Mouse (Mus musculus): Measurements from ENCODE around the gene Mybpc3. TPM values are rescaled to one million over a fixed set of nuclear protein-coding genes. Genes with fewer than 3 reads are reported as not detected.

Gene Mybpc3
- total RNA-seq, 4 experiments from 2014 or later: 0.33 to 0.91 (median 0.69) TPM

DNA sequence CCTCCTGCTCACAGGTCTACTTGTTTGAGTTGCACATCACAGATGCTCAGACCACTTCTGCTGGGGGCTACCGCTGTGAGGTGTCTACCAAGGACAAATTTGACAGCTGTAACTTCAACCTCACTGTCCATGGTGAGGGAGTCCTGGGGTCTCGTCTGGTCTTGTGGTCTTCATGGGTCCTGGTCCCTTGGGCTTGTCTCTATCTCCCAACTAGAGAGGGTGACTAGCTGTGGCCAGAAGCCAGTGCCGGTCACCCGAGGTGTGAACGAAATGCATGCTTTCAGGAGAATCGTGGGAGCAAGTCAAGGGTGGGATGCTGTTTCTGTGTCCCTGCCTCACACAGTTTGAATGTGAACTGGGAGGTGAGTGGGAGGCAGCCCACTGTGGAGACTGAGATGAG is 3.1 kb downstream of the Mybpc3 start:
- DNase-seq (ENCODE audit: low spot score in 2 of 2): no peak

- no peak for DNase-seq (ENCODE audit: low spot score in 2 of 2)
Observed at GRCm38 (mm10) chr2:91121497-91121896, 3.6 kb downstream of the Mybpc3 start.

- DNase-seq (ENCODE audit: low spot score in 2 of 2): no peak
Observed at GRCm38 (mm10) chr2:91123521-91123920, 5.6 kb downstream of the Mybpc3 start.

- DNase-seq (ENCODE audit: low spot score in 2 of 2): no peak
Observed at GRCm38 (mm10) chr2:91125101-91125500, 7.2 kb downstream of the Mybpc3 start.

DNA sequence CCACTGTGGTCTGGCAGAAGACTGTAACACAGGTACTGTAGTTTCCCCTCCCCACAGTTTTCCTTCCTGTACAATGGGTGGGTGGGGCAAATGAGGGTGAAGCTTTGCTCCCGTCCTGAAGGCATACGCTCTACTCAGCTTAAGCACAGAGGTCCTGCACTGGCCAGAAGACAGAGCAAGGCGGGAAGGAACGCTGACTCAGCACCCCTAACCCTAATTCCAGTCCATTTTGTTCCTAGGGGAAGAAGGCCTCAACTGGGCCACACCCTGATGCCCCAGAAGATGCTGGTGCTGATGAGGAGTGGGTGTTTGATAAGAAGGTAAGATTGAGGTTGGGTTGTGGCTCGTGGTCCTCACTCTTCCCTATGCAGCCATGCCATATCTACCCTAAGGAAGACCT is 10.8 kb downstream of the Mybpc3 start:
- DNase-seq (ENCODE audit: low spot score in 2 of 2): no peak

DNA sequence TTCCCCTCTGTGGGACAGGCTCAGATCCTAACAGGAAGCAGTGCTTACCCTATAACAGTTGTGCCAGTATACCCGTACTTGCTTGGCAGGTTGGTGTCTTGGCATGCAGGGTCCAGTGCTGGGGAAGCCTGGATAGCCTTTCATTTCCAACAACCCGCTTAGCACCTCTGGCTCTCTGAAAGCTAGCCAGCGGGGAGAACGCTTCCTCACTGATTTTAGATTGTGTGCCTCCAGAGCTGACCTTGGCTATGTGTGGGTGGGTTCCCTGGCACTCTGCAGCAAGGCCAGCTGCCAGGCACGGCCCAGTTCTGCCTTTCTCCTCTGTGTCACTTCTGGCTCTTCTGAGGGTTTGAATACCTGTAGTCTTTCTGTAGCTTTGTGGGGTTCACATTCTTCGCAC is 12.2 kb downstream of the Mybpc3 start:
- no peak for DNase-seq (ENCODE audit: low spot score in 2 of 2)

DNA sequence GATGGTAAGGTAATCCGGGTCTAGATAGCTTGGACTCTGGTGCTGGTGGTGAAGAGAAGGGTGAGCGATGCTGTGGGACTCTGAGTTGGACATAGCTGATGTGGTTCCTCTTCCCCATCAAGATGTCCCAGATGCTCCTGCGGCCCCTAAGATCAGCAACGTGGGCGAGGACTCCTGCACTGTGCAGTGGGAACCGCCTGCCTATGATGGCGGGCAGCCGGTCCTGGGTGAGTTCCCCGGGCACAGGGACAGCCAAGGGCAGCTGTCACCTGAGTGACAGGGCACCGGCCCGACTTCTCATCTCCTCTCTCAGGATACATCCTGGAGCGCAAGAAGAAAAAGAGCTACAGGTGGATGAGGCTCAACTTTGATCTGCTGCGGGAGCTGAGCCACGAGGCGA is 13.3 kb downstream of the Mybpc3 start:
- DNase-seq (ENCODE audit: low spot score in 2 of 2): no peak

DNA sequence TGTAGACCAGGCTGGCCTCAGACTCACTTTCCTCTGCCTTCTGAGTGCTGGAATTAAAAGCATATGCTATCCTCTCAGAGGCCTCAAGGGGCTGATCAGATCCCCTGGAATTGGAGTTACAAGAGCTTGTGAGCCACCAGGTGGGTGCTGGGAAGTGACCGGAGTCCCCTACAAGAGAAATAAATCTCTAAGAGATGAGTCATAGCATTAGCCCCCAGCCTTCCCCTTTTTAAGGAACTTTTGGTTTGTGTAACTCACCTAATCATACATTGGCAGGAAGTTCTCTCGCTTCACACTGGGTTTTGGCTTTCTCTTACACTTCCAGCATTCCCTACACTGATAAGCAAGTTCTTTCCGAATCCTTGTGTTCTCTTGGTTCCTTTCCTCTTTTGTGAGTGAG is 14.1 kb downstream of the Mybpc3 start:
- no peak for DNase-seq (ENCODE audit: low spot score in 2 of 2)

DNA sequence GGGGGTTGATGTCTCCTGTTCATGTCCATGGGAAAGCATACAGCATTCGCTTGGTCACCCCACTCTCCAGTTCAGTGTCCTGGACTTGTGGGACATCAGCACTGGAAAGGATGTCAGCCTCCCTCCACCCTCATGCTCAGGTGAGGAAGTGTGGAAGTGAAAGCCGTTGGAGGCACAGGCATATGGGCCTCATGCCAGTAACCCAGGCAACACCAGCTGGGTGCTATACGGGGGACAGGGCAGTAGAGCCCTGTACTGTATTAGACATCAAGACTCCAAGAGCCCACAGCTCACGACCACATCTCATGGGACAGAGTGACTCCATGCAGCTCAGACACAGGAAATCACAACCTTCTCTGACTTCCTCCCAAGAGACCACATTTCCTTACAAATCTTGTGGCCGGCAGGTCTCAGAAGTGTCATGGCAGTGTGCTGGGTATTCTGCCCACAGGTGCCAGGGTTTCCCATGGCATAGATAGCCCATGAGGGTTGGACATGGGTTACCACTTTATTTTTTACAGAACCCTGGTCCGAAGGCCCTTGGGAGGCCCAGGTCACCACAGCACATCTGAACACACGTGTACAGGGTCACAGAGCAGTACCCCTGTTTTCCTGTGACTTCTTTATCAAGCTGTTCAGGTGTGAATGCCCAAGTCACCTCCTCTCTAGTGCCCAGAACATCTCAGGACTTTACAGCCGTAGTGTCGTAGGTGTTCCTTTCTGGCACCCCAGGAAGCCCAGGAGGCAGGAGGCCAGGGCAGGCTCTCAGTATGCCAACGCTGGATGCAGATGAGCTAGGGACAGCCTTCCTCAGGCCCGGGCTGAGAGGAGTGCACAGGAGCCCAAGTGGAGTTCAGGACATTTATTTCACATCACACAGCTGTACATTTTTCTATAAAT is 18.8 kb downstream of the Mybpc3 start:
- DNase-seq (ENCODE audit: low spot score in 2 of 2): no peak

DNA sequence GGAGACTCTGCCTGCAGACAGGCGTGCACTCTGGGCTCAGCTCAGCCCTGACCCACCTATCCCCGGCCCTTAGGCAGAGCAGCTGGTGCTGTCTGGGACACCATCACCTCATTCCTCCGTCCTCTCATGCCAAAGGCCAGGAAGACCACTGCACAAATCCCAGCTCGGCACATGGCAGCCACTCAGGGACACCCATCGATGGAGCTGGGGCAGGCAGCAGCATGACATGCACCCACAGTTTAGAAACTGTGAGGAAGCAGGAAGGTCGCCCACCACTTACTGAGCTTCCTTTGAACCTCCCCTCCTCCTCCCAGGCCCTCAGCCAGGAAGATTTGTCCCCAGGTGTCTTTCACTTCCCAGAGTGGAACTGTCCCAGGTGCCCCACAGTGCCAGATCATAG is 19.5 kb downstream of the Mybpc3 start:
- DNase-seq (ENCODE audit: low spot score in 2 of 2): no peak

DNA sequence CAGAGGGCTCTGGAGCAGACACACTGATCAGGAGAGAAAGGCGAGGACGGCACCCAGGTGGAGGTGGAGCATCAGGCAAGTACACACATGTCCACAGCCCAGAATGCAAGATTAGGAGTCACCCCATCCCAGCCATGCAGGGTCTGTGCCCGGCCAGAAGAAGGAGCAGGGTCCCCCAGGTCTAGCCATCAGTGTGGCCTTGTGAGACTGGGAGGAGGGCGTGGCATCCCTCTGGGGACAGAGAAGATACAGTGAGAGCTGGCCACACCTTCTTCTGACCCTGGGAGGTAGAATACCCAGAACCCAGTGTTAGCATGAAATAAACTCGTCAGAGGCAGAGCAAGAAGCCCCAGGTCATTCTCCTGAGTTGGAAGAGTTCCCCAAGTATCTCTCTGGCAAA is 21.4 kb downstream of the Mybpc3 start:
- DNase-seq (ENCODE audit: low spot score in 2 of 2): no peak

- DNase-seq (ENCODE audit: low spot score in 2 of 2): no peak
Observed at GRCm38 (mm10) chr2:91139764-91140163, 21.8 kb downstream of the Mybpc3 start.

DNA sequence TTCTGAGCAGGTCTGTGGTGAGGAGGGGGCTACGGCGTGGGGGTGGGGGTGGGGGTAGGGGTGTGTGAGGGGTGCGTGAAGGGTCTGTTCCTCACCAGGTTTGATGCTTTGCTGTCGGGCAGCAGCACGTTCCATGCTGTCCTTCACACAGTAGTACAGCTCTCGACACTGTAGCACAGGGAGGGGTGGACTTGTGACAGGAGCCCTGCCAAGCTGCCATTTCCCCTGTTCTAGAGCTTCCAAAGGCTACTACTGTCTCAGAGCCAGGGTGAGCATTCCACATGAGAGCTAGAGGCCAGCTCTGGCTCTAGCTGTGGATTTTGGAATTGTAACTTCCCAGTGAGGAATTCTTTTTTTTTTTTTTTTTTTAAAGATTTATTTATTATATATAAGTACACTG is 25.0 kb downstream of the Mybpc3 start:
- DNase-seq (ENCODE audit: low spot score in 2 of 2): no peak

- no peak for DNase-seq (ENCODE audit: low spot score in 2 of 2)
Observed at GRCm38 (mm10) chr2:91143401-91143800, 25.5 kb downstream of the Mybpc3 start.

DNA sequence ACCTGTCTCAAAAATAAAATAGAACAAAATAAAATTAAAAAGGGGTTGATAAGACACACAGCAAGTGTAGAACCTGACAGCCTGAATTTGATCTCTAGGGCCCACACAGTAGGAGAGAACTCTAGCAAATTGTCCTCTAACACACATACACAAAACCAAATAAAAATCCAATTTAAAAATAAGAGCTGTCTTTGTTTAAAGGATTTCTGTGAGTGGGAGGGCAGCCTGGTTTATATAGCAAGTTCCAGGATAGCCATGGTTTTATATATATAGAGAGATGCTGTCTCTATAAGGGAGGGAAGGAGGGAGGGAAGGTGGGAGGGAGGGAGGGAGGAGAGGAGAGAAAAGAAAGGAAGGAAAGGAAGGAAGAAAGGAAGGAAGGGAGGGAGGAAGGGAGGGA is 30.2 kb downstream of the Mybpc3 start:
- no peak for DNase-seq (ENCODE audit: low spot score in 2 of 2)

- DNase-seq (ENCODE audit: low spot score in 2 of 2): no peak
Observed at GRCm38 (mm10) chr2:91151331-91151730, 33.4 kb downstream of the Mybpc3 start.

- DNase-seq (ENCODE audit: low spot score in 2 of 2): no peak
Observed at GRCm38 (mm10) chr2:91152885-91153377, 35.0 kb downstream of the Mybpc3 start.

DNA sequence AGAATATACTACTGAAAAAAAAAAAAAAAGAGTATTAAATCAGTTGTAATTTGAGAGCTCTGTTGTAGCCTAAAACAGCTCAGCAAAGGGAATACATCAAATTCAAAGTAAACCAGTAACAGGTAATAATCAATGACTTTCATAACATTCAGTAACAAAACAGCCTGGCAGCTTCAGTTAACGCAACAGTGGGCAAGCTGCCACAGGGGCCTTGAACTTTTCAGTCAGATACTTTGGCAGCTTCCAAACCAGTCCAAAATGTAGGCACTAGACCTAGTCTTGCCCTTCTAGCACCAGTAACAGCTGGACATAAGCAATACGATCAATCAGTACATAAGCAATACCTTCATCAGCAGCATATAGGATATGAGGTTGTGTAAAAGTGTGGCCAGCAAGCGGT is 36.1 kb downstream of the Mybpc3 start:
- no peak for DNase-seq (ENCODE audit: low spot score in 2 of 2)

DNA sequence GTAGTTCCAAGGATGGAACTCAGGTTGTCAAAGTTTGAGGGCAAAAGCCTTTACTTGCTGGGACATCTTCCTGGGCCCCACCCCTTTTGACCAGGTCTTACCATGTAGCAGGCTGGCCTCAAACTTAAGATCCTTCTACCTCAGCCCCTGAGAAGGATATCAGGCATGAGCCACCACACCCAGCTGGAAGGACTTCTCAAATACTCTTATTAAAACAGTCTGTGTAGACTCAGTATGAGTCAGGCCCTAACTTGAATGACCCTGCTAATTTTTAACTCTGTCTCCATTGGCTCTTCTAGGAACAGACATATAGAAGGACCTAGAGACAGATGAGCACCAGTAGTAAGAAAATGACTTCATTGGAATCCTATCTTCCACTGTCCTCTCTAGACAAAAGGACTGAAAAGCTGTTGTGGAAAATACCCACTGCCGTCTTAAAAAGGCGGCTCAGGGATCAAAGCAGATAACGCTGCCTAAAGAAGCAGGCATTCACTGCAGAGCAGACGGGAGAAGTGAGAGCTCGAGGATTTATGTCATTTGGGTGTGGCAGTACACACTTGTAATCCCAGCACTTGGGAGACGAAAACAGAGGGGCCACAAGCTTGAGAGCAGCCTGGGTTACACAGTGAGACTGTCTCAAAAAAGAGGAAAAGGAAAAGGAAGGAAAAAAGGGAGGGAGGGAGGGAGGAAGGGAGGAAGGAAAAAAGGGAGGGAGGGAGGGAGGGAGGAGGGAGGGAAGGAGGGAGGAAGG is 39.2 kb downstream of the Mybpc3 start:
- no peak for DNase-seq (ENCODE audit: low spot score in 2 of 2)

DNA sequence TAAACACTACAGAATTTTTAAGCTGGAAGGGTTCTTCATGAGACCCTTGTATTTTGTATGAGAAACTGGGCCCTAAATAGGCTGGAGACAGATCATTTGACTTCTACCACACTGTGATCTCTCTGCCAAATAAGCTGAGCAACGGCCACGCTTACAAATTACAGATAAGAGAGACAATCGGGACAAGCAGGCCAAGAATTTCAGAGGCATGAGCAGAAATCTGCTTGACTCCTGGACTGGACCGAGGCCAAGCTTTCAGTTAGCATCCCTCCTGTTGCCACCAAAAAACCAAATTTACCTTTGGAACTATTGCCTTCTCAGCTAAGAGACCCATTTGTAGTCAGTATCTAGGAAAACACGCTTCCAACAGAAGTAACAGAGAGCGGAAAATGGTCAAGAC is 42.6 kb downstream of the Mybpc3 start:
- DNase-seq (ENCODE audit: low spot score in 2 of 2): no peak

GRCm38 (mm10) chr2:91162952-91163351 is 45.0 kb downstream of the Mybpc3 start:
- no peak for DNase-seq (ENCODE audit: low spot score in 2 of 2)

DNA sequence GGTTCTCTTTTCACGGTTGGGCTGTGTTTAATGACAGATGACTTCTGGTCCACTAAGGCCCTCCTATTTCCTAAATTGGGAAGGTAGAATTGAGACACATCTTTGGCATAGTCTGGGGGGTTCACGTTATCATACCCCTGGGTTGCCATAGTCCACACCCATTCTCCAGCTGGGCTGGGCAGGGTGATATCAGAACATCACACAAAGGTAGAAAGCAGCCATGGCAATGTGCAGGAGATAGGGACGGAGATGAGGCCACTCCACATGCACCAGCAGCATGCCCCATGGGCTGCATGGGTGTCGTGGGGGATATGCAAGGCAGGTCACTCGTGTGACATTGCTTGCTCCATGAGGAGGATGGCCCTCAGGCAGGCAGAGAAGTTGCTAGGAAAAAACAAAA is 45.6 kb downstream of the Mybpc3 start:
- DNase-seq (ENCODE audit: low spot score in 2 of 2): no peak

DNA sequence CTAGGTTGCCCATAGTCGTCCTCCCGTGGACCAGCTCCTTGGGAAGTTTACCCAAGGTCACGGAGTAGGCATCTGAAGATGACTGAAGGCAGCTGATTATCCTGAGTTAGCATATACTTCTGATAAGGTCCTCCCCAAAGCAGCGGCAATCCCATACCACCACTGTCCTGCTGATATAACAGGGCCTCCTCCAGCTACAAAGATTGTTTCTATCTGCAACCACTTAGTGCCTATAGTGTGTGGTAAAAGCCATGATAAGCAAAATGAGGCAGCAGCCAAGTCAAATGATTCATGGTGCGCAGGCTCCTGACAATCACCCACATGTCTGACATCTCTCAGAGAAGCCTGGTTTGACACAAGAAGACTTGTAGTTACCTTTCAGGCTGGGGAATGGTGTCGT is 47.0 kb downstream of the Mybpc3 start:
- DNase-seq (ENCODE audit: low spot score in 2 of 2): no peak

Data from left cerebral cortex, adult 8-10 months (tissue).